Mouse (Mus musculus): ENCODE measurements around the gene Gm3402.
"Not testable (repeated sequence)": the region's sequence is repeated elsewhere in the genome, so short reads cannot be mapped to it uniquely, and the experiment has no call there.

Gm3402 gene

DNA sequence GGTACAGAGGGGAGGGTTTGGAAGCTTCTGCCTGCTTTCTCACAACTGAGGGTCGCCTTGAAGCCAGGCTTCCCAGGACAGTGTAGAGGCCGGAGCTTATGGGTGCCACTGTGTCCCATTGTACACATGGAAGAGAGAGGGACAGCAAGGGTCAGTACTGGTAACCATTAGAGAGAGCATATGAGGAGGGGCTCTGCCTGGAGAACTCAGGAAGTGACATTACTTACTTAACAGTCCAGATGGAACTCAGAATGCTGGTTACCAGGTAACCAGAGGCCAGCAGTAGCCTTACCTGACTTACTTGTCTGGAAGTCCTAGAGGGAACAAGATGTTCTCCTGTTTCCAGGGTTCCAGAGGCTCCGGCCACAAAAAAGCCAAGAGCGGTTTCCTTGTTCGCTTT is at the start of gene Gm3402:
Gene Gm3402 (plus strand): TSS at position 301 of the 400 bp plus-strand sequence.
- DNase-seq (ENCODE audit: extremely low spot score): not testable (repeated sequence)

GRCm38 (mm10) chr5:146466663-146467062 is 47.3 kb upstream of the Gm3402 start:
- no peak for DNase-seq (ENCODE audit: extremely low spot score)

GRCm38 (mm10) chr5:146468311-146468710 is 45.6 kb upstream of the Gm3402 start:
- no peak for DNase-seq (ENCODE audit: extremely low spot score)

- no peak for DNase-seq (ENCODE audit: extremely low spot score)
These were observed 43.1 kb upstream of the Gm3402 start for GRCm38 (mm10) chr5:146470821-146471220.

DNA sequence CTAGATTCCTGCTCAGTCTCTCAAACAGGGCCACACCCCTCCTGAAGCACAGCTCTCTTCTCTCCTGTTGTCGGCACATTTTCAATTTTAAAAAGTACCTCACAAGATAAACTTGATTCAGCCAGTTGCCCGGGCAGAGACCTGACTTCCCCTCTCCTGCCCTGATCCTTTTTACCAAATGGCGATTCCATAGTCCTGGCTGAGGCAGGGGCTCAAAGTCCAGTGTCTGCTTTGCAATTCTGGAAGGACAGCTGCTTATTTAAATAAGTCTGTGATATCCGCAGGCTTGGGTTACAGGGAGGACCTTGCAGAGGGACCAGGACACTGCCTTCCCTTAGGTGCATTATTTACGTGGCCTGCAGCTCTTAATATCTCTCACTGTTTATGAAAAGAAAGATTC is 42.6 kb upstream of the Gm3402 start:
- DNase-seq (ENCODE audit: extremely low spot score): no peak

DNA sequence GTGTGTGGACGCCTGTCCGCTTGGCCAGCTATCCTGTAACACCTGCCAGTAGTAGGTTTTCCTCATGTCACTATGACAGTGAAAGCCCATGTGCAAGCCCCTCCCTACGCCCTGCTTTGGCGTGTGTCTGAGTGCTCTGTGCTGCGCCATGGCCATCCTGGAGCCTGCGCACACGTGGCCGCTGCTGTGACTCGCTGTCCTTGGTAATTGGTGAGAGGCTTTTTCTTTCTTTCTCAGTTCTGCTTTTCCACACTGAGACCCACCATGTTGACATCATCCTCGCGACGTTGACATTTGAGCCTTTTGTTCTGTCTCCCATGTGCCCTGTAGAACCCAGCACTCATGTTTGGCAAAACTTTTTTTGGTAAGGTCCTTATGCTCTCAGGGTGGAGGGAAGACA is 42.1 kb upstream of the Gm3402 start:
- no peak for DNase-seq (ENCODE audit: extremely low spot score)

GRCm38 (mm10) chr5:146479564-146479963 is 34.4 kb upstream of the Gm3402 start:
- not testable (repeated sequence) for DNase-seq (ENCODE audit: extremely low spot score)

- not testable (repeated sequence) for DNase-seq (ENCODE audit: extremely low spot score)
These were observed 32.3 kb upstream of the Gm3402 start, which contains the start of gene Gm6408 for GRCm38 (mm10) chr5:146481665-146482064. Gene Gm6408 (plus strand): TSS chr5:146481965.

DNA sequence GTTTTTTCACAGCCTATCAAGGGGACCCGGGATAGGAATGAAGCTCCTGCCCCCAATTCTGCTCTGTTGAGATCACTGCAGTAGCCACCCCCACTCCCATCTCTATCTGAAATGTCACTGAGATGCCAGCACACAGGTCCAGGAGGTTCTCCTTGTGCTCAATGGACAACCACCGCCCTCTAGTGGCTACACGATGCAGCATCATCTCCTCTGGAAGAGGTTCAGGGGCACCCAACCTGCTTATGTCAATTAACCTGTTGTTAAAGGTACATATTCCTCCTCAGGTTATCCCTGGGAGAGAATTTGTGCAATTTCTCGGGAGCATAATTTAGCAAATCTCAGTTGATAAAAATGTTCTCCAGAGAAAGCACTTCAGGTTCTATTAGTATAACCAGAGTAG is 25.0 kb upstream of the Gm3402 start:
- not testable (repeated sequence) for DNase-seq (ENCODE audit: extremely low spot score)

GRCm38 (mm10) chr5:146491063-146491462 is 22.9 kb upstream of the Gm3402 start, which contains the start of gene Gm6370:
Gene Gm6370 (plus strand): TSS chr5:146491363.
- DNase-seq (ENCODE audit: extremely low spot score): not testable (repeated sequence)

DNA sequence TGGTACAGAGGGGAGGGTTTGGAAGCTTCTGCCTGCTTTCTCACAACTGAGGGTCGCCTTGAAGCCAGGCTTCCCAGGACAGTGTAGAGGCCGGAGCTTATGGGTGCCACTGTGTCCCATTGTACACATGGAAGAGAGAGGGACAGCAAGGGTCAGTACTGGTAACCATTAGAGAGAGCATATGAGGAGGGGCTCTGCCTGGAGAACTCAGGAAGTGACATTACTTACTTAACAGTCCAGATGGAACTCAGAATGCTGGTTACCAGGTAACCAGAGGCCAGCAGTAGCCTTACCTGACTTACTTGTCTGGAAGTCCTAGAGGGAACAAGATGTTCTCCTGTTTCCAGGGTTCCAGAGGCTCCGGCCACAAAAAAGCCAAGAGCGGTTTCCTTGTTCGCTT is 11.8 kb upstream of the Gm3402 start, which contains the start of gene 4930449I24Rik:
Gene 4930449I24Rik (plus strand): TSS at position 301 of the 400 bp plus-strand sequence.
- not testable (repeated sequence) for DNase-seq (ENCODE audit: extremely low spot score)

DNA sequence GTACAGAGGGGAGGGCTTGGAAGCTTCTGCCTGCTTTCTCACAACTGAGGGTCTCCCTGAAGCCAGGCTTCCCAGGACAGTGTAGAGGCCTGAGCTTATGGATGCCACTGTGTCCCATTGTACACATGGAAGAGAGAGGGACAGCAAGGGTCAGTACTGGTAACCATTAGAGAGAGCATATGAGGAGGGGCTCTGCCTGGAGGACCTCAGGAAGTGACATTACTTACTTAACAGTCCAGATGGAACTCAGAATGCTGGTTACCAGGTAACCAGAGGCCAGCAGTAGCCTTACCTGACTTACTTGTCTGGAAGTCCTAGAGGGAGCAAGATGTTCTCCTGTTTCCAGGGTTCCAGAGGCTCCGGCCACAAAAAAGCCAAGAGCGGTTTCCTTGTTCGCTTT is 11.6 kb downstream of the Gm3402 start, which contains the start of gene Gm3404:
Gene Gm3404 (plus strand): TSS at position 301 of the 400 bp plus-strand sequence.
- not testable (repeated sequence) for DNase-seq (ENCODE audit: extremely low spot score)

DNA sequence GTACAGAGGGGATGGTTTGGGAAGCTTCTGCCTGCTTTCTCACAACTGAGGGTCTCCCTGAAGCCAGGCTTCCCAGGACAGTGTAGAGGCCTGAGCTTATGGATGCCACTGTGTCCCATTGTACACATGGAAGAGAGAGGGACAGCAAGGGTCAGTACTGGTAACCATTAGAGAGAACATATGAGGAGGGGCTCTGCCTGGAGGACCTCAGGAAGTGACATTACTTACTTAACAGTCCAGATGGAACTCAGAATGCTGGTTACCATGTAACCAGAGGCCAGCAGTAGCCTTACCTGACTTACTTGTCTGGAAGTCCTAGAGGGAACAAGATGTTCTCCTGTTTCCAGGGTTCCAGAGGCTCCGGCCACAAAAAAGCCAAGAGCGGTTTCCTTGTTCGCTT is 23.4 kb downstream of the Gm3402 start, which contains the start of gene Gm3409:
Gene Gm3409 (plus strand): TSS at position 301 of the 400 bp plus-strand sequence.
- not testable (repeated sequence) for DNase-seq (ENCODE audit: extremely low spot score)

DNA sequence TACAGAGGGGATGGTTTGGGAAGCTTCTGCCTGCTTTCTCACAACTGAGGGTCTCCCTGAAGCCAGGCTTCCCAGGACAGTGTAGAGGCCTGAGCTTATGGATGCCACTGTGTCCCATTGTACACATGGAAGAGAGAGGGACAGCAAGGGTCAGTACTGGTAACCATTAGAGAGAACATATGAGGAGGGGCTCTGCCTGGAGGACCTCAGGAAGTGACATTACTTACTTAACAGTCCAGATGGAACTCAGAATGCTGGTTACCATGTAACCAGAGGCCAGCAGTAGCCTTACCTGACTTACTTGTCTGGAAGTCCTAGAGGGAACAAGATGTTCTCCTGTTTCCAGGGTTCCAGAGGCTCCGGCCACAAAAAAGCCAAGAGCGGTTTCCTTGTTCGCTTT is 41.9 kb downstream of the Gm3402 start, which contains the start of gene Gm3415:
Gene Gm3415 (plus strand): TSS at position 301 of the 400 bp plus-strand sequence.
- not testable (repeated sequence) for DNase-seq (ENCODE audit: extremely low spot score)

DNA sequence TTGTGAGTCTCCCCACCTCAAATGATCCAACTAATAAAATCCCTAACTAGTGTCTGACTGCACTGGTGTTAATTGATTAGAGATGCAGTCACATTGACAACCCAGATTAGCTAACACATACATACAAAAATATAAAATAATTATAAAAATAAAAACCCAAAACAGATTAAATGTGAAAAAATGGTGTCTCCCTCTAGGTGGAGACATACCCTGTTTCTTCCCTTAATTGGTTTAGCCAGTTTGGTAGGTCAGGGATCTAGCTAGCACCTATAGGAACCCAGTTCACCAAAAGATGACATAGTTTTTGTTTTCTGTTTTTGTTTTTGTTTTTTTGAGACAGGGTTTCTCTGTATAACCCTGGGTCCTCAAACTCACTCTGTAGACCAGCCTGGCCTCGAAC is 50.3 kb downstream of the Gm3402 start:
- no peak for DNase-seq (ENCODE audit: extremely low spot score)

All from embryo, embryonic 9.5 days (tissue).